Mouse (Mus musculus): Measurements from ENCODE around the gene Rere.

Rere gene

DNA sequence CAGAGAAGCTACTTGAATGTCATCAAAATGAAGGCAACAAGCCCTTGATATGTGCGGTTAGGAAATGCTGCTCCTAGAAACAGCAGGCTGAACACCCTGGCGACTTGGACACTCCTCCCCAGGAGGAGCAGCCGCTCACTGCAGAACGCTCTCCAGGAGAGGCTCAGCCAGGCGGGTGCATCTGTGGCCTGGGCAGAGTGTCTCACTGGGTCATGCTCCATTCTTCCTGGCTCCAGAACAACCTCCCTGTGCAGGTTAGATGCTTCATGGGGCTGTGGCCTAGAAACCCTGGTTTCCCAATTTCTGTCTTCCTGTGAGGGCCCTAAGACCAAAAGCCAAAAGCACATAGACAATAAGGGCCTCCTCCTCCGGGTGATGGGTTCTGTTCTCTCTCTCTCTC, 355.2 kb downstream of the Rere start:
- DNase-seq (ENCODE audit: inconsistent age in 2 of 2, low spot score in 1 of 2): no peak

DNA sequence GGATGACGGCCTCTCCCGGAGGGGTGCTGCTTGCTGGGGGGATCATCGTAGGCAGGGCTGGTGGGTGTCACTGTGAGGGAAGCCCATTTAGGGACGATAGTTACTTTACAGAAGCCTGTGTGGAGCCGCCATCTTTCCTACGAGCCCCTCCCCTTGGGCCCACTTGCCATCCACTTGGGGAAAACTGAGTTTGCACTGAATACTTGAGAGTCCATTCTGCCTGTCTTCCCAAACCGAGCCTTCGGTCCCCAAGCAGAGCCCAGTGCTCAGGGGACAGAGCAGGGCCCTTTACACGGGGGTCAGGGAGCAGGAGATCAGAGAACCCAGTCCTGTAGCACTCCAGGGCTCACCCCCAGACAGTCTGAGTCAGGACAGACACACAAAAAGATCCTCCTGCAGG, 362.9 kb downstream of the Rere start:
- DNase-seq (ENCODE audit: inconsistent age in 2 of 2, low spot score in 1 of 2): no peak

DNA sequence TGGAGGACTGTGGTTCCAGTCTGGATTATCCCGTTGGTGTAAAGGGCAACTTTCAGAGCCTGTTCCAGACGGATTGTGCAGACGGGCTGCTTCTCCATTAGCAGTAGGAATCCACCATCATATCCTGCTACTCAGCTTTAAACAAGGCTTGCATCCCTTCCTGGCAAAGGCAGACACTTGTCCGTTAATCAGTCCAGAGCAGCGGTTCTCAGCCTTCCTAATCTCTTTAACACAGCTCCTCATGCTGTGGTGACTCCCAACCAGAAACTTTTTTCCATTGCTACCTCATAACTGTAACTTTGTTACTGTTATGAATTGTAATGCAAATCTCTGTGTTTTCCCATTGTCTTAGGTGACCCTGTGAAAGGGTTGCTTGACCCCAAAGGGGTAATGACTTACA, 367.9 kb downstream of the Rere start:
- DNase-seq (ENCODE audit: inconsistent age in 2 of 2, low spot score in 1 of 2): no peak

DNA sequence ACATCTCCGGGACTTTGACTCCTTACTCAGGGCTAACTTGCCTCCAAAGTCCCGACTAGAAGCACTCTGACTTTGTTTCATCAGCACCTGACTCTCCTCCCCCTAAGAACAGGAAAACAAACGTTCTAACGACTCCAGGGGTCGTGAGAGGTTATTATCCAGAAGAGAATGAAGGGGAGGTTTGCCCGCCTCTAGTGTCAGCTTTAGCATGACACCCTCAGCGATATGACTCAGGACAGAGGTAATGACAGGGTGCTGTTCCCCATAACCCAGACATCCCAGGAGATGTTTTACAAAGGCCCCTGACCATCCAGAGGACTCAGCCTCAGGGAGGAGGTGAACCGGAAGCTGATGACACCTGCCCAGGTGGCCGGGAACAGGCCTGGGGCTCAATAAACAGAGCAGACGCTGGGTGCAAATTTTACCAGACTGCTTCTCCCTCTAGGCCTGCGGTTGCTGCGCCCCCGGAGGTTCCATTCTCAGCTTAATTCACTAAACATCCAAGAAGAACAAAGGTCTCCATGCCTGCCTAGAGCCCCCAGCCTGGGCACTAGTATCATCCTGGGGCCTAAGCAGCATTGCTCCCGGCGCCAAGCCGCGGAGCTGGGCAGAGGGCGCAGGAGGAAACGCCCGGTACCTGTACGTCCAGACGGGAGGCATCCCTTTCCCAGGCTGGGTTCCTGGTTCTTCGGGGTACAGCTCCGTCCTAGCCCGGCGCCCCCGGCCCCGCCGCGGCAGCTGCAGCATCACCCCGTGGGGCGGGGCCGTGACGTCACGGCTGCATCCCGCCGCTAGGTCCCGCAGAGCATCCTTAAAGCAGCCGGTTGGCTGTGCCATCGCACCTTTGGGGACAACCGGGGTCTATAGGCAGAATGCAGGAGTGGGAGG, 370.2 kb downstream of the Rere start, which contains the start of gene Slc45a1:
TSS of gene Slc45a1 (minus strand) at position 785 of the 888 bp plus-strand sequence.
- DNase-seq (ENCODE audit: inconsistent age in 2 of 2, low spot score in 1 of 2): no peak

DNA sequence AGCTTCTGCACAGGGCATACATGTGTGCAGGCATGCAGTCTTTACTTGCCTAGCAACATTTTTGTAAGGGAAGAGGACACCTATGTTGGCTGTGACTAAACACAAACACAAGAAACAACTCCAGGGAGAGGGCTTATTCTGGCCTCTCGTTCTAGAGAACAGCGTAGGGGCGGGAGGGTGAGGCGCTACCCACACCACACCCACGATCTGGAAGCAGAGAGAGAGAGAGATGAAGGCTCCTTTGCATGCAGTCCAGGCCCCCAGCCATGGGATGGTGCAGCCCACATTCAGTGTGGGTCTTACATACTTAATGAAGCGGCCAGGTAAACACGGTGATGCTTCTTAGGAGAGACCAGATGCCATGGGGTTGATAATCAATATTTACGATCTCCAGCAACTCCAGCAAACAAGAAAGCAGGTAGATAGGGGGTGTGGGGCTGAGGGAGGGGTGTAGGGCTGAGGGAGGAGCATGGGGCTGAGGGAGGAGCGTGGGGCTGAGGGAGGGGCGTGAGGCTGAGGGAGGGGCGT, 371.7 kb downstream of the Rere start:
- no peak for DNase-seq (ENCODE audit: inconsistent age in 2 of 2, low spot score in 1 of 2)

DNA sequence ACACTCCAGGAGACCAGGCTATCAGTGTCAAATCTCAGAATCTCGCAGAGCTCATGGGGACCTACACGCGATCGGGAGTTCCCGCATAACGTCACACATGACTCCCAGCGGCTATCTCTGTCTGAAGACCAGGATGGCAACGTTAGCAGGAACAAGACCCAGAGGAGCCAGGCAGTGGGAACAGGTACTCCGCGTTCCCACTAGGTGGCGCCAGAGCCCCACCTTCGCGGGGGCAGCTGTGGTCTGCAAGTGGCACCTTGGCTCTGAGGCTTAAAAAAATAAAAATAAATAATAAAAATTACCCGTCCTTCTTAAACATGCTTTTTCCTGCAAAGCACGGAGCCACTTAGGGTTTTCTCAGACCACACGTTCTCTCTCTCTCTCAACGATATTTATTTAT, 374.5 kb downstream of the Rere start:
- peak; percentile 86 to 94 for DNase-seq (ENCODE audit: inconsistent age in 2 of 2, low spot score in 1 of 2)

DNA sequence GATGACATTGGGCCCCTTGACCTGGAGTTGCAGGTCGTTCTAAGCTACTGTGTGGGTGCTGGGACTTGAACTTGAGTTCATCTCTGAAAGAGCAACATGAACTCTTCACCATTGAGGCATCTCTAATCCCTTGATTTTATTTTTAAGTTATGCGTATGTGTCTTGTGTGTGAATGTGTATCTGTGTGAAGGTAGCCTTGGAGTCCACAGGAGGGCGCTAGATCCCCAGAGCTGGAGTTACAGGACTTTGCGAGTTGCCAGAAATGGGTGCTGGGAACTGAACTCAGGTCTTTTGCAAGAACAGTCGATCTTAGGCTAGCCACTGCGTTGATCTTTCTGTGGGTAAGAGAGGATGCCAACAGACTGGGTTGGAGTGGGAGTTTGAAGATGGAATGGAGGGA, 375.1 kb downstream of the Rere start:
- DNase-seq (ENCODE audit: inconsistent age in 2 of 2, low spot score in 1 of 2): peak in 1 of 2 experiments; percentile 62

DNA sequence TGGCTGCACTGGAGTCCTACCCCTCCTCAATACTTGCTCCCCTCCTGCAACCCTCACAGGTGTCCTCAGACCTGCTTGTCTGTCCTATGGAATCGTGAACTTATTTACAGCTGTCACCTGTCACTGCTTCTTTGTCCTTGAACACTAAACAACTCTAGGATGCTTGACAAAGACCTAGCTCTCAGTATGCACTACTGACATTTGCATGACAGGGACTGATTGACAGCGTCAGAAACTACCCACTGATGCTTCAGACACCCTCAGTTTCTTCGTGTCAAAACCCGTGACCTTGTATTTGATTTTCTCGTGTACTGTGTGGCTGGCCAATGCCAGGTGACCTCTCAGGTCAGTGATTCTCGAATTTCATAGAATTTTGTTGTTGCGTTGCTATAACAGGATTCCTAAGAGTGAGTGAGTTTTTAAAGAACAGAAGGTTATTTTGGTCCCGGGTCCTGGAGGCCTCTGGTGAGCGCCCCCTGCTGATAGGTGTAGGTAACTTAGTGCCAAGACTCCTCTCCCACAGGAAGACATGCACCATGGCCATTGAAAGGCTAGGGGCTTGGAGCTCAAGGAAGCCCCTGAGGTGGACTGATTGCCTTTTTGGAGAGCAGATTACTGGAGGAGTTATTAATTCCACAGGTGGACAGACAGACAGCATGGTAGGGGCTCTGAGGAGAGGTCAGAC, 378.6 kb downstream of the Rere start:
- peak in 1 of 2 experiments; percentile 56 for DNase-seq (ENCODE audit: inconsistent age in 2 of 2, low spot score in 1 of 2)

DNA sequence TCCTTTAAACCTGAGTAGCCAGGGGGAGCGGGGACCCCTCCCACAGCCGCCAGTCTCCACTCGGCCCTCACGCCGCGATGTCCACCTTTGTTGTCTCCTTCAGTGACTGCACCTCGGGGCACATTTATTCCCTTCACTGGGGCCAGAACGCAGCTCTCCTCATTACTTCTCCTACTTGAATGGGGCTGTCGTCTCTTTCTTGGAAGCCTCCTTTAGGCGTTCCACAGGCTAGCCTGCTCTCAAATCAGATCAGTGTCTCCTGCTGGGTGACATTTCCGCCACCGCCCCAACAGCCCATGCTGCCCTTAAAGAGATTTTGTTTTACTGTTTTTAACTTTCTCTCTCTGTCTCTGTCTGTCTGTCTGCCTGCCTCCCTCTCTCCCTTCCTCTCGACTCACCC, 380.4 kb downstream of the Rere start:
- DNase-seq (ENCODE audit: inconsistent age in 2 of 2, low spot score in 1 of 2): no peak

DNA sequence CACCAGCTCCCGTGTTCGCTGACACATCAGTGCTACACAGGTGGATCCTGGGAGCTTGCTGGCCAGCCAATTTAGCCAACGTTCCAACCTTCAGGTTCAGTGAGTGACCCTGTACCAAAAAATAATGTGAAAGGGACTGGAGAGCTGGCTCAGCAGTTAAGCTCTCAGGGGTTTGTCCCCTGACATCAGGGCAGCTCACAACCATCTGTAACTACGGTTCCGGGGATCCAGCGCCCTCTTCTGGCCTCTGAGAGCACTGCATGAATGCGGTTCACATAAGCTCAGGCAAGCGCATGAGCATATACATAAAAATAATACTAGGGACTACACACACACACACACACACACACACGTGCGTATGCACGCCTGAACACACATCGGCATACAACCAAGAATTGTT, 381.7 kb downstream of the Rere start:
- DNase-seq (ENCODE audit: inconsistent age in 2 of 2, low spot score in 1 of 2): peak in 1 of 2 experiments; percentile 65

DNA sequence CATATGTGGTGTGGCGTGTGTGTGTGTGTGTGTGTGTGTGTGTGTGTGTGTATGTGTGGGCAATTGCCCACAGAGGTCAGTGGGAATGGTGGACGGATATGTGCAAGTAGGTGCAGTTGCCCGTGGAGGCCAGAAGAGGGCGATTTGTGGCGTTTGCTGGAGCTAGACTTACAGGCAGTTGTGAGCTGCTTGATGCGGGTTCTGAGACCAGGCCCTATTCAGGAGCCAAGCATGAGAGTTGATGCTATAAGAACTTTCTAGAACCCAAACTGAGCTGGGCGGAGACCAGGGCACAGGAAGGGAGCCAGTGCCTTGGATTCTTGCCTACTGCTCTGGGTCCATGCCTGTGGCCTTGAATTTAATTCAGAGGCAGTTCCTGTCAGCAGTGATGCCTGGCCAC, 383.3 kb downstream of the Rere start:
- DNase-seq (ENCODE audit: inconsistent age in 2 of 2, low spot score in 1 of 2): peak; percentile 36 to 71

DNA sequence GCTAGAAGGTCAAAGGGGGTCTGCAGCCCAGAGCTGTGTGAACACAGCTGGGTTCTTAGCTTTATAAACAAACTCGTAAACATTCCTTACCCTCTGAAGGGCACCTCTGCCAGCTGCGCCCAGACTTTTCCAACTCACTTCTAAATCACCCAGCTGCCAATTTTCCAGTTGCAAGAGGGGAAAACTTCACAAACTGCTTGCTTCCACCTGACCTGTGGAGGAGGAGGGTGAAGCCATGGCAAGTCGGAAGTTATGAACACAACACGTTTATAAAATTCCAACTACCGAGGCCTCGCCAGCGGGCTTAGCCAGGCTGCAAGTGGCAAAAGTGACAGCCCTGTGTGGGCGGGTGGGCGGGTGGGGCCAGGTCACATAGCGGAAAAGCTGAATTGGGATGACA, 384.4 kb downstream of the Rere start:
- DNase-seq (ENCODE audit: inconsistent age in 2 of 2, low spot score in 1 of 2): no peak

All from adrenal gland, adult (tissue).